Mouse (Mus musculus): ENCODE measurements around the gene Tyw1. TPM values are rescaled to one million over a fixed set of nuclear protein-coding genes. Genes with fewer than 3 reads are reported as not detected.

Tyw1 gene
- polyA plus RNA-seq, 1 experiment from 2014 or later: 27.1 TPM

DNA sequence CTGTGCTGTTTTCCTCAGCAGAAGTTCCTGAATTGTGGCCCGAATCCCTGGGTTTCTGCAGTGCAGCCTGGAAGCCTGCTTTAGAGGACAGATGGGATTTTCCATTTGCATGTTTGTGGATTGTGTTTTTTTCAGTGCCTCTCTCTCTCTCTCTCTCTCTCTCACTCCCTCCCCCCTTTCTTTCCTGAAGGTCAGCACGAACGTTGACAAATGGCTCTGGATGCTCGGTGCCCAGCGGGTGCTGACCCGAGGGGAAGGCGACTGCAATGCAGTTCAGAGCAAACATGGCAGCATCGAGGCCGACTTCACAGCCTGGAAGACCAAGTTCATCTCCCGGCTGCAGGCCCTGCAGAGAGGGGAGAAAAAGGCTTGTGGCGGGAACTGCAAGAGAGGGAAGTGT, 13.6 kb downstream of the Tyw1 start:
- Histone ChIP-seq H3K4me3 (no peak overlapping the region), H3K27ac (no peak overlapping the region), H3K4me1 (no peaks in the 10 kb centered on the region), H3K27me3 (no peaks in the 10 kb centered on the region), H3K36me3 (peaks cover 81% of the 10 kb centered on the region), H3K9me3 (replicated peaks) (no peaks in the 10 kb centered on the region), H3K9ac (no peak overlapping the region; the same call in 1 of the 2 replicates), H3K4me2 (replicated peaks) (no peak overlapping the region)
- no peak for ATAC-seq (ENCODE audit: low FRiP score)
- 76% methylated on average over 11 of the region's 11 CpGs for WGBS

GRCm38 (mm10) chr5:130272344-130272743, 16.9 kb downstream of the Tyw1 start:
- H3K36me3 ChIP-seq: peaks cover 79% of the 10 kb centered on the region
- no peak overlapping the region for H3K4me2 ChIP-seq (replicated peaks)
- WGBS: 92% methylated on average over 1 of the region's 1 CpGs
- no peaks in the 10 kb centered on the region for H3K9me3 ChIP-seq (replicated peaks)
- no peak overlapping the region for H3K9ac ChIP-seq
- no peak overlapping the region for H3K4me3 ChIP-seq
- H3K27me3 ChIP-seq: no peaks in the 10 kb centered on the region
- no peaks in the 10 kb centered on the region for H3K4me1 ChIP-seq
- H3K27ac ChIP-seq: no peak overlapping the region
- no peak for ATAC-seq (ENCODE audit: low FRiP score)

- ATAC-seq (ENCODE audit: low FRiP score): no peak
- H3K4me2 ChIP-seq (replicated peaks): no peak overlapping the region
- no peak overlapping the region for H3K27ac ChIP-seq
- H3K36me3 ChIP-seq: peaks cover 79% of the 10 kb centered on the region
- H3K4me1 ChIP-seq: no peaks in the 10 kb centered on the region
- H3K27me3 ChIP-seq: no peaks in the 10 kb centered on the region
- WGBS: 95% methylated on average over 6 of the region's 6 CpGs
- no peaks in the 10 kb centered on the region for H3K9me3 ChIP-seq (replicated peaks)
- no peak overlapping the region for H3K9ac ChIP-seq
- H3K4me3 ChIP-seq: no peak overlapping the region
Measured at GRCm38 (mm10) chr5:130273046-130273445, 17.6 kb downstream of the Tyw1 start.

- no peak overlapping the region for H3K9ac ChIP-seq
- H3K9me3 ChIP-seq (replicated peaks): no peaks in the 10 kb centered on the region
- H3K4me1 ChIP-seq: no peaks in the 10 kb centered on the region
- peaks cover 79% of the 10 kb centered on the region for H3K36me3 ChIP-seq
- no peaks in the 10 kb centered on the region for H3K27me3 ChIP-seq
- WGBS: 57% methylated on average over 4 of the region's 4 CpGs
- no peak overlapping the region for H3K4me3 ChIP-seq
- H3K27ac ChIP-seq: no peak overlapping the region
- H3K4me2 ChIP-seq (replicated peaks): no peak overlapping the region
- no peak for ATAC-seq (ENCODE audit: low FRiP score)
Measured at GRCm38 (mm10) chr5:130275509-130275908, 20.1 kb downstream of the Tyw1 start.

DNA sequence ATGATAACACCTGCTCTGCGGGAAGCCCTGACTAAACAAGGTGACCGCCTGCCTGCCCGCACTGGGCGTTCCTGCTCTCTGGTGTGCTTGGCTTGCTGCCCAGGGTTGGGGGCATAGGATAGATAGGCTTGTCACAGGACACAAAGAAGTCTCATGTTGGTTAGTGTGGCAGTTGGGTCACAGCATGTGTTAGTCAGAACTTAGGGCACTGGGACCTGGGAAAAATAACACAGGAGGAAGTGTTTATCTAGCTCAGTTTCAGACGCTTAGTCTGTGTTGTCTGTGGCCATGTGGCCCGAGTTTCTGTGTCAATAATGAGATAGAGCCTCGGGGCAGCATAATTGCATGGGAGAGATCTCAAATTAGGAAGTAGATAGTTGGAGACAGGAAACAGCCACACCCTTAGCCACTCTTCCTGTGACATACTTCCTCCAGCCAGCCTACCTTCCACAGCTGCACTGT, 22.6 kb downstream of the Tyw1 start:
- Histone ChIP-seq H3K9ac (no peak overlapping the region), H3K27me3 (no peaks in the 10 kb centered on the region), H3K36me3 (peaks cover 81% of the 10 kb centered on the region), H3K9me3 (replicated peaks) (no peaks in the 10 kb centered on the region), H3K27ac (no peak overlapping the region), H3K4me3 (no peak overlapping the region), H3K4me1 (no peaks in the 10 kb centered on the region), H3K4me2 (replicated peaks) (no peak overlapping the region)
- no peak for ATAC-seq (ENCODE audit: low FRiP score)
- WGBS: 92% methylated on average over 7 of the region's 7 CpGs

- no peaks in the 10 kb centered on the region for H3K4me1 ChIP-seq
- H3K4me2 ChIP-seq (replicated peaks): no peak overlapping the region
- no peak overlapping the region for H3K27ac ChIP-seq
- WGBS: 98% methylated on average over 9 of the region's 9 CpGs
- H3K4me3 ChIP-seq: no peak overlapping the region
- ATAC-seq (ENCODE audit: low FRiP score): no peak
- no peaks in the 10 kb centered on the region for H3K27me3 ChIP-seq
- peaks cover 7% of the 10 kb centered on the region; the same call in 1 of the 2 replicates for H3K9me3 ChIP-seq (replicated peaks)
- peaks cover 73% of the 10 kb centered on the region for H3K36me3 ChIP-seq
- no peak overlapping the region for H3K9ac ChIP-seq
Measured at GRCm38 (mm10) chr5:130283079-130283732, 27.8 kb downstream of the Tyw1 start.

- Histone ChIP-seq H3K27ac (no peak overlapping the region), H3K9ac (no peak overlapping the region), H3K9me3 (replicated peaks) (peaks cover 7% of the 10 kb centered on the region; the same call in 1 of the 2 replicates), H3K27me3 (no peaks in the 10 kb centered on the region), H3K4me1 (no peaks in the 10 kb centered on the region), H3K36me3 (peaks cover 70% of the 10 kb centered on the region), H3K4me2 (replicated peaks) (no peak overlapping the region), H3K4me3 (no peak overlapping the region)
- no peak for ATAC-seq (ENCODE audit: low FRiP score)
- WGBS: 90% methylated on average over 7 of the region's 7 CpGs
Measured at GRCm38 (mm10) chr5:130288106-130288505, 32.7 kb downstream of the Tyw1 start.

GRCm38 (mm10) chr5:130290242-130290641, 34.8 kb downstream of the Tyw1 start:
- H3K4me3 ChIP-seq: no peak overlapping the region
- no peaks in the 10 kb centered on the region for H3K9me3 ChIP-seq (replicated peaks)
- 0 out of 2 replicates have a peak, but pooled peaks cover 3% of the 10 kb centered on the region for H3K4me1 ChIP-seq
- no peak overlapping the region for H3K27ac ChIP-seq
- no peak overlapping the region for H3K9ac ChIP-seq
- H3K36me3 ChIP-seq: peaks cover 57% of the 10 kb centered on the region
- WGBS: 97% methylated on average over 6 of the region's 6 CpGs
- H3K27me3 ChIP-seq: no peaks in the 10 kb centered on the region
- no peak overlapping the region for H3K4me2 ChIP-seq (replicated peaks)
- no peak for ATAC-seq (ENCODE audit: low FRiP score)

- ATAC-seq (ENCODE audit: low FRiP score): no peak
- WGBS: 92% methylated on average over 12 of the region's 12 CpGs
Measured at GRCm38 (mm10) chr5:130290775-130291174, 35.4 kb downstream of the Tyw1 start.

GRCm38 (mm10) chr5:130292976-130293375, 37.6 kb downstream of the Tyw1 start:
- H3K36me3 ChIP-seq: peaks cover 68% of the 10 kb centered on the region

More at GRCm38 (mm10) chr5:130290775-130291174, 35.4 kb downstream of the Tyw1 start:
- Histone ChIP-seq H3K4me1 (0 out of 2 replicates have a peak, but pooled peaks cover 3% of the 10 kb centered on the region), H3K27me3 (no peaks in the 10 kb centered on the region), H3K27ac (no peak overlapping the region), H3K36me3 (peaks cover 57% of the 10 kb centered on the region), H3K4me3 (no peak overlapping the region), H3K4me2 (replicated peaks) (no peak overlapping the region), H3K9ac (no peak overlapping the region), H3K9me3 (replicated peaks) (no peaks in the 10 kb centered on the region)

GRCm38 (mm10) chr5:130293941-130294340, 38.5 kb downstream of the Tyw1 start:
- 78% methylated on average over 5 of the region's 5 CpGs for WGBS
- no peak for ATAC-seq (ENCODE audit: low FRiP score)
- H3K27me3 ChIP-seq: no peaks in the 10 kb centered on the region
- no peak overlapping the region for H3K9ac ChIP-seq
- no peak overlapping the region for H3K4me3 ChIP-seq
- no peaks in the 10 kb centered on the region for H3K9me3 ChIP-seq (replicated peaks)
- peaks cover 62% of the 10 kb centered on the region for H3K36me3 ChIP-seq
- H3K27ac ChIP-seq: no peak overlapping the region
- H3K4me1 ChIP-seq: 0 out of 2 replicates have a peak, but pooled peaks cover 3% of the 10 kb centered on the region
- no peak overlapping the region for H3K4me2 ChIP-seq (replicated peaks)

More at GRCm38 (mm10) chr5:130292976-130293375, 37.6 kb downstream of the Tyw1 start:
- WGBS: 89% methylated on average over 4 of the region's 4 CpGs
- no peaks in the 10 kb centered on the region for H3K9me3 ChIP-seq (replicated peaks)
- H3K4me1 ChIP-seq: 0 out of 2 replicates have a peak, but pooled peaks cover 3% of the 10 kb centered on the region
- ATAC-seq (ENCODE audit: low FRiP score): no peak
- H3K4me2 ChIP-seq (replicated peaks): no peak overlapping the region
- no peaks in the 10 kb centered on the region for H3K27me3 ChIP-seq
- H3K27ac ChIP-seq: no peak overlapping the region
- H3K4me3 ChIP-seq: no peak overlapping the region
- no peak overlapping the region for H3K9ac ChIP-seq

GRCm38 (mm10) chr5:130294598-130294997, 39.2 kb downstream of the Tyw1 start:
- 89% methylated on average over 6 of the region's 6 CpGs for WGBS
- Histone ChIP-seq H3K27ac (no peak overlapping the region), H3K4me3 (no peak overlapping the region), H3K27me3 (no peaks in the 10 kb centered on the region), H3K4me2 (replicated peaks) (no peak overlapping the region), H3K4me1 (0 out of 2 replicates have a peak, but pooled peaks cover 3% of the 10 kb centered on the region), H3K36me3 (peaks cover 62% of the 10 kb centered on the region), H3K9ac (no peak overlapping the region), H3K9me3 (replicated peaks) (no peaks in the 10 kb centered on the region)
- no peak for ATAC-seq (ENCODE audit: low FRiP score)

- Histone ChIP-seq H3K4me1 (0 out of 2 replicates have a peak, but pooled peaks cover 3% of the 10 kb centered on the region), H3K9me3 (replicated peaks) (no peaks in the 10 kb centered on the region), H3K27ac (no peak overlapping the region), H3K9ac (no peak overlapping the region), H3K36me3 (peaks cover 61% of the 10 kb centered on the region), H3K4me3 (no peak overlapping the region), H3K27me3 (no peaks in the 10 kb centered on the region), H3K4me2 (replicated peaks) (no peak overlapping the region)
- no peak for ATAC-seq (ENCODE audit: low FRiP score)
- WGBS: 70% methylated on average over 5 of the region's 5 CpGs
Measured at GRCm38 (mm10) chr5:130296071-130296470, 40.7 kb downstream of the Tyw1 start.
